Mouse (Mus musculus): ENCODE measurements around the gene Col12a1. TPM values are rescaled to one million over a fixed set of nuclear protein-coding genes. Genes with fewer than 3 reads are reported as not detected.

Col12a1 gene
- polyA plus RNA-seq, 1 experiment from 2014 or later, result 191 TPM

DNA sequence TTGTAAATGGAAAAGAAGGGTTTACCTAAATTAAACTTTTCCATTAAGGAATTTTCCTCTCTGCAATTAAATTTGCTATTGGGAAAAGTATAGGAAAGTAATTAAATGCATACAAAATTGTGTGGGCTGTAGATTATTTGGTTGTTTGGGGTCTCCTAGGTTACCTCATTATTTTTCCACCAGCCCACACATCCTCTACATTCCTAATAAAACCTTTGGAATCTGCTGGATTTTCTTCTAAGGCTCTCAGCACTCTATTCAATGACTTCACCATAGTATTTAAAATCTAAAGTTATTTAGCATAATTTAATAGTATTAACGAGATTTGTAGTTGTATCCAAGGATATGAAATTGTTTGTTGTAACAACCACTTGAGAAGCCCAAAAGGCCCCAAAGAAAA, 120.1 kb downstream of the Col12a1 start:
- H3K9me3 ChIP-seq, result no peaks in the 10 kb centered on the region
- H3K4me1 ChIP-seq, result peaks cover 7% of the 10 kb centered on the region; the same call in 1 of the 2 replicates
- 57% methylated on average over 1 of the region's 1 CpGs for WGBS
- no peaks in the 10 kb centered on the region for H3K27me3 ChIP-seq
- no peak overlapping the region for H3K4me2 ChIP-seq
- no peak overlapping the region for H3K27ac ChIP-seq
- H3K9ac ChIP-seq, result no peak overlapping the region
- peaks cover 36% of the 10 kb centered on the region for H3K36me3 ChIP-seq
- no peak overlapping the region for H3K4me3 ChIP-seq
- ATAC-seq (ENCODE audit: insufficient number of reproducible peaks, low FRiP score, low TSS enrichment, low read depth), result no peak

GRCm38 (mm10) chr9:79586415-79587195, 132.0 kb downstream of the Col12a1 start:
- WGBS, result 65% methylated on average over 4 of the region's 4 CpGs

DNA sequence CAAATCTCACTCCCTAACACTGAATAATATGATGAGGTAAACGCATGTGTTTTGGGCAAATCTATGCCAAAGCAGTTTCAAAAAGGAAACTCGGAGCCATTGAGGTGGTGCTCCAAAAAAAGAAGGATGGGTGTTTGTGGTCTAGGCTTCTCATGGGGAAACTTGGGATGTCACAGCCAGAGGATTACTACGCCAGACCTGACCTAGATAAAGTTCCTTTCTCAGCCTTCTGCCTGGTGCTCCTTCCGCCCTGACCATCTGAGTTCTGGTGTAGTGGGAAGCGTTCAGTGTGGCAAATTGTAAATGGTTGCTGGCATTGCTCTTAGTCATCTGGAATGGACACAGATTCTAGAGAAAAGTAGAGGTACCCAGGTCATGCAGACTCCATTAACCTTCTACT, 151.8 kb downstream of the Col12a1 start:
- no peak for ATAC-seq (ENCODE audit: insufficient number of reproducible peaks, low FRiP score, low TSS enrichment, low read depth)
- Histone ChIP-seq H3K36me3 (no peaks in the 10 kb centered on the region), H3K4me3 (no peak overlapping the region), H3K4me2 (no peak overlapping the region), H3K9ac (no peak overlapping the region), H3K4me1 (no peaks in the 10 kb centered on the region), H3K27ac (no peak overlapping the region), H3K27me3 (no peaks in the 10 kb centered on the region), H3K9me3 (no peaks in the 10 kb centered on the region)
- 89% methylated on average over 5 of the region's 5 CpGs for WGBS

More at GRCm38 (mm10) chr9:79586415-79587195, 132.0 kb downstream of the Col12a1 start:
- Histone ChIP-seq H3K4me2 (no peak overlapping the region), H3K27me3 (no peaks in the 10 kb centered on the region), H3K4me1 (no peaks in the 10 kb centered on the region), H3K9me3 (no peaks in the 10 kb centered on the region), H3K27ac (0 out of 2 replicates have a peak overlapping the region, but pooled peaks have one; percentile 5), H3K36me3 (no peaks in the 10 kb centered on the region), H3K4me3 (no peak overlapping the region), H3K9ac (no peak overlapping the region)
- no peak for ATAC-seq (ENCODE audit: insufficient number of reproducible peaks, low FRiP score, low TSS enrichment, low read depth)

GRCm38 (mm10) chr9:79553297-79553696, 165.3 kb downstream of the Col12a1 start:
- Histone ChIP-seq H3K4me3 (no peak overlapping the region), H3K36me3 (no peaks in the 10 kb centered on the region), H3K9ac (no peak overlapping the region), H3K9me3 (no peaks in the 10 kb centered on the region), H3K4me1 (no peaks in the 10 kb centered on the region), H3K27ac (no peak overlapping the region), H3K27me3 (no peaks in the 10 kb centered on the region), H3K4me2 (no peak overlapping the region)
- no peak for ATAC-seq (ENCODE audit: insufficient number of reproducible peaks, low FRiP score, low TSS enrichment, low read depth)
- 52% methylated on average over 2 of the region's 2 CpGs for WGBS

Other genes with a start within 250 kb of the Col12a1 start
- 572 and 583 TPM in 2 replicates for gene Cox7a2, start 41.0 kb upstream of the Col12a1 start, polyA plus RNA-seq (2015; fragmentation: Nextera tagmentation; extraction: Ambion mirVana)
- gene Tmem30a, start 74.7 kb upstream of the Col12a1 start, polyA plus RNA-seq (2015; fragmentation: Nextera tagmentation; extraction: Ambion mirVana), result 64.6 and 68.2 TPM in 2 replicates

Data from limb, embryonic 15.5 days (tissue).